Mouse (Mus musculus) mouse trophoblast stem cell (cell line): ENCODE results near the gene Gm4707.
"Not testable (repeated sequence)": the region's sequence is repeated elsewhere in the genome, so short reads cannot be mapped to it uniquely, and the experiment has no call there.

ENCODE experiments used
- in situ Hi-C, 2 experiments: fragments of 300-500 bp; cut with MseI, MboI; formaldehyde crosslinking; loops; 2 replicates in 1 of 2; 3 replicates in 1 of 2; pipeline ENCODE4 v1.15.1; 2025

Gm4707 gene

DNA sequence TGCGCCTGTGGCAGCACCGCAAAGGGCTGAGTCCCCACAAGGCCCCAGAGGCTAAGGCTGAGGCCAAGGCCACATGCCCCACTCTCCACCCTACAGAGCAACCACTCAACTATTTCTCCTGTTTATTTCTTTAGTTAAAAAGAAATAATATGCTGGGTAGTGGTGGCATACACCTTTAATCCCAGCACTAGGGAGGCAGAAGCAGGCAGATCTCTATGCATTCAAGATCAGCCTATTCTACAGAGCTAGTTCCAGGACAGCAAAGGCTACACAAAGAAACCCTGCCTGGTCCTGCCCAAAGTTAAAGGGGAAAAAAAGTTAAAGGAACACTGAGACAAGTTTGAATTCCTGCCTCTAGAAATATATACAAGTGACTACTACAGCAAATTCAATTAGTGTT is at the start of gene Gm4707:
Gm4707 (minus strand) TSS at position 101 of the 400 bp plus-strand sequence.
- in situ Hi-C loops = no loop called here

GRCm38 (mm10) chr17:71506832-71507231 is 47.1 kb upstream of the Gm4707 start:
- in situ Hi-C loops = no loop called here

DNA sequence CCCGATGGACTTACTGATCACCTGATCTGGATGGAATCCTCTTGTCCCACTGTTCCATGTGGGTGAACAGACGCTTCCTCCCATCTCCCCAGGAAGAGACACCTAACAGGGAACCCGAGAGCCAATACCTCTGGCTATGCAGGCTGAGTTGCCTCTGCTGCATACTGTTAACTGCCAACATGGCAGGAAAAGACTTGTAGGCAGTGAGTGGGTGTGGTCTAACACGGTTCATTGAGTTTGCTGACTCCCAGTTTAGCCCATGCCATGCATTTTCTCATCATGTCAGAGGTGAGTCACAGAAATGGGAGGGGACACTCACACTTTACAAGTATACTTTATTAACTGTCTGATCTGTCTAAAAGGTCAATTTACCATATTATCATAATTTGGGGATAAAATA is 36.1 kb upstream of the Gm4707 start:
- in situ Hi-C loops = no loop called here

DNA sequence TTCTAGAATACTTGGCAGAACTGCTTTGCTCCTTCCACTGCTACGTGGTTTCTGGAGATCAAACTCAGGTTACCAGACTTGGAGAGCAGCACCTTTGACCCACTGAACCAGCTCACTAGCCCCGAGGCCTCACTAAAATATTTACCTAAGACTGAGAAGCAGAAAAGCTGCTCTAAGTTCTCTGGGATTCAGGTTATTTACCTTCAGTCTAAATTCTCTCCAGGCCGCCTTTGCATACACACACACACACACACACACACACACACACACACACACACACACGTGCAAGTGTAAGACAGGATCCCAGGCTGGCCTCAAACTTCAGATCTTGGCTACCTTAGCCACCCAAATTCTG is 31.6 kb upstream of the Gm4707 start:
- in situ Hi-C loops = no loop called here

DNA sequence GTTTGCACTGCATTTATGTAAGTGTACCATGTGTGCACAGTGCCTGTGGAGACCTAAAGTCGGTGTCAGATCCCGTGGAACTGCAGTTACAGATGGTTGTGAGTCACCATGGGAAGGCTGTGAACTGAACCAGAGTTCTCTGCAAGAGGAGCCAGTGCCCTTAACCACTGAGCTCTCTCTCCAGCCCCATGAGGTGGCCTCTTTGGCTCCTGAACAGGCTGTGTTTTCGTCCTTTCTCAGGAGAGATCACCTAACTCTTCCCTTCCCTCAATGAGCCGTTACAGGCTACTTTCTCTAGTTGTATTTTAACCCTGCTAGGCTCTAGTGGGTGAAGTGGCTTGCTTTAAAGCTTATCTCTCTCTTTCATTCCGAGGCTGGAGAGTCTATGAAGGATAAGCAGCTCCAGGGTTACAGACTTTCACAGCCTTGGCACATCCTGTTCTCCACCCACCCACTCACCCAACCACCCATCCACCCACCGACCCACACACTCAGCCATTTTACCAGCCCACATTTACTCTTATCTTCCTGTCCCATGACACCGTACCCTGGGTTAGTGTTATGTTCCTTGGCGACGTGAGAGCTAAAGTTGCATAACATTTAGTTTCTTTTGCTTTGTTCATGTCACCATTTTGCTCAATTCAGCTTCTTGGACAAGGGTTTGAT is 31.1 kb upstream of the Gm4707 start:
- in situ Hi-C loops = no loop called here

DNA sequence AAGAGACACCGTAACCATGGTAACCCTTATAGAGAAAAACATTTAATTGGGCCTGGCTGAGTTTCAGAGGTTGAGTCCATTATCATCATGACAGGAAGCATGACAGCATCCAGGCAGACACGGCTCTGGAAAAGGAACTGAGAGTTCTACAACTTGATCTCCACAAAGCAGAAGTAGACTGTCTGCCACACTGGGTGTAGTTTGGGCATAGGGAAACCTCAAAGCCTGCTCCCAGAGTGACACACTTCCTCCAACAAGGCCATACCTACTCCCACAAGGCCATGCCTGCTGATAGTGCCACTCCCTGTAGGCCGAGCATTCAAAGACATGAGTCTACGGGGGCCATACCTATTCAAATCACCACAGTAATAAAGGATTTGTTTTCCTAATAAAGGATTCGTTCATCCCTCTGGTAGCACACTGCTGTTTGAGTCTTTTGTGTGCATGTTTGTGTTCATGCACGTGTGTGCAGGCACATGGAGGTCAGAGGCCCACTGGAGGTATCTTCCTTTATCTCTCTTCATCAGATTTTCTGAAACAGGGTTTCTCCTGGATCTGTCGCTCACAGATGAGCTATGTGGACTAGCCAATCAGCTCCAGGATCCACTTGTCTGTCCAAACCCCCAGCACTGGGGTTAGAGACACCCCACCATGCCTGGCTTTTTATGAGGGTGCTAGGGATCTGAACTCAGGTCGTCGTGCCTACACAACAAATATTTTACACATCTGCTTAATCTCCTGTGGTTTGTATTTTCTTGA is 30.2 kb upstream of the Gm4707 start:
- in situ Hi-C loops = no loop called here

GRCm38 (mm10) chr17:71486231-71486851 is 26.6 kb upstream of the Gm4707 start:
- in situ Hi-C loops = no loop called here

DNA sequence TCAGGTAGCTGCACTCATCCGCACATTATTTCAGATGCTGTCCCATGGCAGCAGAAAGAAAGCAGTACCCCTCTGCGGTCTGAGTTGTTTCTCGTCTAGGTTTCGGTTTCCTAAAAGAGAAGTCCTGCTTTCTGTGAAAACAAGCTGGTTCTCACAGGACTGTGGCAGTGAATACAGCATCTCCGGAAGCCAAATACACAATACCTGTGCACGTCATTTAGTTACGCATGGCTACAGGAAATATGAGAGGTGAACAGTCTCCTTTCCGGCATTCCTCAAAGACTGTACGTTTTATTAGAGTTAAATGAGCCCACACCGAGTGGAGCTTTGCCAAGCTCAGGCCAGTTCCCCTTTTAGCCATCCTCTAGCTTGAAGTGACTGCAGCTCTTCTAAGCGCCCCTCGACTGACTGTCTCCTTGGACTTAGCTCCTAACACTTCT is 26.1 kb upstream of the Gm4707 start:
- in situ Hi-C loops = no loop called here

- in situ Hi-C loops = no loop called here
Measured at GRCm38 (mm10) chr17:71484711-71485110, 25.0 kb upstream of the Gm4707 start.

DNA sequence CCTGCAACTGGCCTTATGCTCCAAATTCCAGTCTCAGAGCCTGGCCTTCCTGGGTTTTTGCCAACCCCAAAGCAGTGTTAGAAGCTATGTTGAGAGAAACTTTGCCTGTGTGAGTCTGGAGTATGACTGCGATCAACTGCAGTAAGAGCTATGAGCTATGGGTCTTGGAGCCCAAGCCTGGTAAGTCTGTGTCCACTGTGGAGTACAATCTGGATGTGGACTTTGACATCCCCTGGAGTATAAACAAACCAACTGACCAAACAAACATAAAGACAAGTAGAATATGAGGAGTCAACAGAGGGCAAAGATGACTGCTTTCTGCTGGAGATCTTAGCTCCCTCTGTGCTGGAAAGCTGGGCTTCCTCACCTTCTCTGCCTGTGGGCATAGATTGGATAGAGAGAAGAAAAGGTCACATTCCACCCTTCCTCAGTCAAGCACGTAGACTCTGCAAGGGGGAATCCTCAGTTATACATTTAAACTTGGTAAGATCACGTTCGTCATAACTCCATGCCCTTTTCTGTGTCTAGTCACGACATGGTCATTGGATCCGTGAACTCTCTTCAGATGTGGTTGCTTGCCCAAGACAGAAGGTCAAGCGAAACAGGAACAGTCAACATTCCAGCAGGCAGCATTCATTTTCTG is 23.8 kb upstream of the Gm4707 start:
- in situ Hi-C loops = no loop called here

DNA sequence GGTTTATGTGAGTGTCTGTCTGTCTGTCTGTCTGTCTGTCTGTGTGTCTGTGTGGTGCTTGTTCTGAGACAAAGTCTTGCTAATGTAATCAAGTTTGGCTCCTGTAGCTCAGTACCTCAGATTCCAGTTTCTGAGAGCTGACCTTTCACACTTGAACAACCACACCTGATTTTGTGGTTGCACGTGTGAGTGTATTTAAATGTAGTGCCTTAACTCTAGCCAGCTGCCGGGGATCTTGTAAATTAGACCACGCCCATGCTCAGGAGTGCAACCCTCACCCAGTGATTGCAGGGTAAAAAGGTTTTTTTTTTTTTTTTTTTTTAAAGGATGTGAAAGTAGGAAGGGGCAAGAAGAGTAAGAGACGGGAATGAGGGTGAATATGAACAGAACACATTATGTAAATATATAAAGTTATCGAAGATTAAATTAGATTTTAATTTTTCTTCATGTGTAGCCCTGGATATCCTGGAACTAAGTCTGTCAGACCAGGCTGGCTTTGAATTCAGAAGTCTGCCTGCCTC is 19.7 kb upstream of the Gm4707 start:
- in situ Hi-C loops = no loop called here

GRCm38 (mm10) chr17:71477481-71477880 is 17.8 kb upstream of the Gm4707 start:
- in situ Hi-C loops = no loop called here

GRCm38 (mm10) chr17:71476346-71477020 is 16.8 kb upstream of the Gm4707 start:
- in situ Hi-C loops = no loop called here

- in situ Hi-C loops = no loop called here
Measured at GRCm38 (mm10) chr17:71475705-71476089, 16.0 kb upstream of the Gm4707 start.

GRCm38 (mm10) chr17:71474762-71475704 is 15.3 kb upstream of the Gm4707 start, which contains the start of gene Smchd1:
Gene Smchd1 (minus strand): TSS chr17:71475343.
- in situ Hi-C loops = no loop called here

DNA sequence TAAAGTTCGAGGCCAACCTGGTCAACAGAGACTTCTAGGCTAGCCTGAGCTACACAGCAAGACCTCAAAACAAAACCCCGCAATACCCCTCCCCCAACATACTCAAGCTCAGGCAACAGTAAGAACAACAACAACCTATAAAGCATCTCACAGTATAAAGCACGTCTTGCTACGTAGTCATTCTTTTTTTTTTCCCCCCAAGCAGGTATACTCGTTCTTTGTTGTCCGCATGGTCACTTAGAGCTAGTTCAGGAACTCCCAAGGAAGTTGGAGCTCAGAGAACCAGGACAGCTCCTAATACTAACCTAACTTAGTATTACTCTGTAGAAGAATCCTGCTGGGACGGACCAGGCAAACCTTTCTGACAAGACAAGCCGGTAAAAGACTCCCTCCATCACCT is 14.4 kb upstream of the Gm4707 start:
- in situ Hi-C loops = no loop called here

DNA sequence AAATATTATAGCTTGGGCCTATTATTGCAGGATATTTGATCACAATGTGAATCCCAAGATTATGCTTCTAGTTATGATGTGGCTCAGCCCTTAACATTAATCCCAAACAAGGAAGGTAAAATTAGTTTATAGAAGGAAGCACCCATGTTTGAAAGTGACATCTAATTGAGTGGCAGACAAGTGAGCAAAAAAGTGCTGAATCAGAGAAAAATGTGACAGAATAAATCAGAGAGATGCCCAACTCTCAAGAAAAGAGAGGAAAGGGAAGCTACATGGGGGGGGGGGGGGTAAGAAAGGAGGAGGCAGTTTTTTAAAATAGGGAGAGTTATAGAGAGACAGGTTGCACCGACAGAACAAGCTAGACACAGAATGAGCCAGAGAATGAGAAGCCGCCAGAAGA is 11.5 kb upstream of the Gm4707 start:
- in situ Hi-C loops = no loop called here

GRCm38 (mm10) chr17:71460312-71460711 is 594 bp upstream of the Gm4707 start:
- in situ Hi-C loops = no loop called here

GRCm38 (mm10) chr17:71457361-71457760 is 2.4 kb downstream of the Gm4707 start:
- in situ Hi-C loops = not testable (repeated sequence)

DNA sequence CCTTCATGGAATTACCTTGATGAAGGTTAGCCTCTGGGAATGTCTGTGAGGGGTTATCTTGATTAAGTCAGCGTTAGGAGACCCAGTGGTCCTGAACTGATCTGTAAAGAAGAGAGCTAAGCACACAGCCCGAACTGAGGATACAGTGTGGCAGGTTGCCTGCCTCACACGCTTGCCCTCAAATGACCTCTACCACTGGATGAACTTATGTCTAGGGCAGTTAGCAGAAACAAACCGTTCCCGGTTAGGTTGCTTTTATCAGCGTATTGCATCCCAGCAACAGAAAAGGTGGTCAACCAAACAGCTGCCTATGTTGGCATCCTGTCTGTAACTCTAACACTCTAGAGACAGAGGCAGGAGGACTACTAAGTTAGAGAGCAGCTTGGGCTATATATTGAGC is 14.5 kb downstream of the Gm4707 start:
- in situ Hi-C loops = no loop called here
